Mouse (Mus musculus) yolk sac, embryonic 10.5 days (tissue): Measurements from ENCODE around the gene 1110012L19Rik.
"Not testable (repeated sequence)": the region's sequence is repeated elsewhere in the genome, so short reads cannot be mapped to it uniquely, and the experiment has no call there.

ENCODE experiments used
- DNase-seq: peaks from one replicate; pipeline ENCODE4 v3.0.0-alpha.2; 2017; ENCODE audit warnings: low spot score

Gene 1110012L19Rik

DNA sequence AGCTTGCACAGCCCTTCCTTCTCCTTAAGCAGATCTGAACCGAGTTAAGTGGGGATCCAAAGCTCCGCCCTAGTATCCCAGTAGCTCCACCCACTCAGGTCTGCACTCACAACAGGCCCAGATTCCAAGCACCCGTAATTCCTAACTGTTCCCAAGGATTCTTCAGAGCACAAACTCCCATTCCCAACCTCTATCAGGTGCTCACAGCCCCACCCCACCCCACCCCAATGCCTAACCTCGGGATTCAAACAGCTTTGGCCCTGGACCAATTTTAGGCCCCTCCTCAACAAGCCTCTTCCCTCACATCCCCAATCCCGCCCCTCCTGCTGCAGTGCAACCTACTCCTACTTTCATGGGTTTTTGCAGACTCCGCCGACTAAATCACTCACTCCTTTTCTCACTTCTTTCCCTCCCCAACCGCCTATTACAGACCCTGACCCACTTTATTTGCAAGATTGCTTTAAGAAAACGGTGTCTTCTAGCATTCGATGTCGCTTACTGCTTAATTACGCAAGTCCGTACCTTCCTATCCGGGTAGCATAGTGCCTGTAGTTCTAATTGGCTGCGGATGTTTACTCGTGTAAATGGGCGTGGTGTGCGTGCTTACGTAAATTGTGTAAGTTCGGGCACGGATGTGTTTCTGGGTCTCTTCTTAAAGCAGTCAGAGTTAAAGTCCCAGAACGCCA lies at the start of gene 1110012L19Rik:
Gene 1110012L19Rik, plus strand, starts transcription at position 602 of the 686 bp plus-strand sequence.
- DNase-seq, result peak; percentile 75

DNA sequence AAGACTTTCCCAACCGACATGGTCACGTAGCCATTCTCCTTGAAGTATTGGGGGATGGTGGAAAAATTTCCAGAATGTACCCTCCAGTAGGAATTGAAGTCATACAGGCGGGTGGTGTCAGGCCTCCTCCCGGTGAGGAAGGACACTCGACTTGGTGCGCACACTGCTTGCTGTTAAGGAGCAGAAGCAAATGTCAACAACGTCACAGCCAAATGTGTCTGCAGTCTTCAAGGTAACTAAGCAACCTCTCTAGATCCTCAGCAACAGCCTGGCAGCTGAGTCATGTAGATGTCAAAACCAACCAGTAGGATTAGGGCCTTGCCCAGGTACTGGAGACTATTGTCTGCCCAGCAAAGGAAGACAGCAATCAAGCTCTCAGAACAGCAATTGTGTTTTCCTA lies 22.7 kb upstream of the 1110012L19Rik start:
- no peak for DNase-seq

DNA sequence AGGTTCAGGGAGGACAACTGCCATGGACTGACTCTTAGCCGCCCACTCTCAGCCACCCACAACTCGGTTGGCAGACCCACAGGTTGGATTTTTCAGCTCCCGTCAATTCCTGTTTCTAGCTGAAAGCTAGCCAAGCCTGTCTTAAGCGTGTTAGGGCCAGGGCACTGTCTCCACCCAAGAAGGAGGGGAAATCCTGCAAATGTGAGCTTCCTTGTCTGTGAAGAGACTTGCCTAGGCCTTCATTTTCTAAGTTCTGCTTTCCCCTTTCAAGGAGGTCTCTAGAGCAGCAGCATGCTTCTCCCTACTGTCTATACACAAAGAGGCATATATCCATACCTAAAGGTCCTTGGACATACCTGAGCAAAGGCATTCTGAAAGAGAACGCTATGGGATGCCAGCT lies 22.2 kb upstream of the 1110012L19Rik start:
- no peak for DNase-seq

DNA sequence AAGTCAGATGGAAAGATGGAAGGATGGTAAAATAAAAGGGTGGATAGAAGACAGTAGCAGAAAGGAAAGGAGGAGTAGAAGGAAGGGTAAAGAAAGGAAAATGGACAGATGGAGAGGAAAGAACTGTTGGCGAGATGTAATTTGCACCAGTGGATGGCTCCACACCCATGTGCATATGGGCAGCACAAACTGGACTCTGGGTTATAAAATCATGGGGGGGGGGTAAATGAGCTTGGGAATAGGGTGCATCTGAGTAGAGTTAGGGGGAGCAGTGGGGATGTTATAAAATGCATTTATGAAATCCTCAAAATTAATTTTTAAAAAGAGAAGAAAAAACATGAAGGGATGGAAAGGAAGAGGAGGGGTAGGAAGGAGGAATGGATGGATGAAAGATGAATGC lies 21.5 kb upstream of the 1110012L19Rik start:
- DNase-seq, result no peak

DNA sequence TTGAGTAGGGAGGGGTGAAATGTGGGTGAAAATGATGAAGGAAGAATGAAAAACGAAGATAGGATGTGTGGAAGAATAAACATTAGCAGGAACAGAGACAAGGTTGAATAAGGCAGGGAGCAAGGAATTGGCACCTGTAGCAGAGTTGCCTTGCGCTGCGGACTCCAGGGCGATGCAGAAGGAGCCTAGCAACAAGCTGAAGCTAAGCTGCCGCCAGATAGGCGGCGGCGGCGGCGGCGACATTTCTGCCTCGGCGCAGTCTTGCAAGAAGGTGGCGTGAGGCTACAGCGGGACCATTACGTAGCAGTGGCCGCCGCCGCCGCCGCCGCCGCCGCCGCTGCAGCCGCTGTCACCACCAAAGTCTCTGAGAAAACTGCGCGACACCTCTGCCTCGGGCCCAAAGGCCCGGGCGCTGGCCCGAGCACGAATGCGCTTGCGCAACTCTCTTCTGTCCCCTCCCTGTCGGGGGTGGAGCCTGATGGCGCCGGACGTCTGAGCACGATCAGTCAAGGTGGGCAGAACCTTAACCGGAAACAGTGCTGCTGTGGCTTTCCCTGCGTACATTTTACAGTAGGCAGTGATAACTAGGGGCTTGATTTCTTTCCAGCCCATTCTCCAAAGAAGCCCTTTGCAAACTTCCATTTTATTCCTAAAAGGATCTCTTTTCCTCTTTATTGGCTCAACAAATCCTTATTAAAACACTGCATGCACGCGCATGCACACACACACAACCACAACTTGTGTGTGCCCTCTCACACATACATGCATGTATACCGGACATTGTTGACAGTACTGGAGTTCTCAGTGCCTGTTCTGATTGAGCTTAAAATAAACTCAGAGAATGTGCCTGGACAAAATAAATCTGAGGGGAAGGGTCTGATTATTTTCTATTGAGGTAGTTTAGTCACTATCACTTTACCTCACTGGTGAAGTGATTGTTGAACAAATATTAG lies 20.7 kb upstream of the 1110012L19Rik start, which contains the start of gene Ids:
Gene Ids, minus strand, starts transcription at position 424 of the 953 bp plus-strand sequence.
- DNase-seq, result peak; percentile 74

DNA sequence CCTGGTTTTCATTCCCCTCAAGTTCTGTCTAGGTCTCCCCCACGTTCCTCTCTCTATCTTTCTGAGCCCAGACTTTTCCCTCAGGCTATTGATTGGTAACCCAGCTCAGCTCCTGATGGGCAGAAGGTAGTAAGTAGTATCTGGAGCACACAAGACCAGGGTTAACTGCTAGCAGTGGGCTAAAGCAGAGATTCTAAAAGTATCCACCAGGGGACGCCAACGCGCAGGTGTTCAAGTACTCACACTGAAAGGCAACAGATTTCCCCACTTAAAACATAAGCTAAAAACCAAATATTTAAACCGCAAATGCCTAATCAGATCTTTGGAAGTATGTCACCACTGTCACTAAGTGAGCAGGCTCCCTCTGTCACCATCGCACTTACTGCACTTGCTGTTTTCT lies 15.9 kb upstream of the 1110012L19Rik start:
- DNase-seq, result not testable (repeated sequence)

DNA sequence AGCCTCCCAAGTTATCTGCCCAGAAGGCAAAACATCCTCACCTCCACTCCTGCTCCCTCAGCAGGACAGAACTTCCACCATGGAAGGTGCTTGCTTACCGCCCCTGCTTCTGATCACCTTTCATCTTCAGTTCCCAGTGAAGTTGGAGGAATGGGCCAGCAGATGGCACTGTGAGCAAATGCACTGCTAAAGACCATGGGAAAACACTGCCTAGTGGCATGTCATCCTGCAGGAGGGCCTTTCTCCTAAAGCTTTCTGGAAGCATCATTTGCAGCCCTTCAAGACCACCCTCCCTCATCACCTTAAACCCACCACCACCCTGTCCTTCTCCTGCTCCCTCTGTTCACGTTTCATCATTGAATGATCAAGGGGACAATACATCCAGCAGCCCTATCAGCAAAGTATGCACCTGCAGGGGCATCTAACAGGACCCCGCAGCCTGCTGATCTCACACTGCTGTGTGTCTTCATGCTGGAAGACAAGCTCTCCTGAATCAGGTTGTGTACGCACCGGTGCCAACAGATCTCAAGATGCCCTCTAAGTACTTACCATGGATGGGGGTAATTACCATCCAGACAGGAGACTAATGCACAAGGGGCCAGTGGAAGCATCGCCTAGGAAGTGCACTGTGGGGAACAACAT lies 11.1 kb upstream of the 1110012L19Rik start:
- not testable (repeated sequence) for DNase-seq

DNA sequence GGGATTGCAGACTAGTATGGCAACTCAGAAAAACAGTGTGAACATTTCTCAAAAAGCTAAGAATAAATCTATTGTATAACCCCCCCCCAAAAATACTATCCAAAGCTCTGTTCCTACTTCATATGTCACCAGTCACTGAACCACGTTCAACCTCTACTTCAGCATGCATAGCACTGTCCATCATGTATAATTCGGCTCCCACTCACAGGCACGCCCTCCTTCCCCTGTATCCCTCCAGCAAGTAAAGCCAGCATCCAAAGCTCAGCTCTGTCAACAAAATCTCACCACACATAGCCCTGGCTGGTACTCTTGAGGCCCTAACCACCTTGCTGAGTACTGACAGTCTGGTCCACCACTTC lies 781 bp upstream of the 1110012L19Rik start:
- no peak for DNase-seq

DNA sequence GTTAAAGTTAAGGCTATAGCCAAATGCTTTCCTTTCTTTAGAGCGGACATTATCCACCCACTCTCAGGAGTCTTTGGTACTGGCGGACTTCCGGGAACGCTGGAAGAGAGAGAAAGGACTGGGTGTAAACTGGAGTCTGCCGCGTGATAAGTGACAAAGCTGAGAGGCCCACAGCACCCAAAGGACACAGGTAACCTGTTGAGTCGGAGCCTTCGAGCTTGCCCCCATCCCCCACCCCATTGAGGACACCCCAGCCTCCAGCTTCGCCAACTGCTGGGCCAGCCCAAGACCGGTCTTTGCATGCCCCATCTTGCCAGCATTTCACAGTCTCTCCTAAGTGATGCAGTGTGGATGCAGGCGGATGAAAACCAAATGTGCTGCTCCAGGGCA lies 280 bp downstream of the 1110012L19Rik start:
- DNase-seq, result no peak

DNA sequence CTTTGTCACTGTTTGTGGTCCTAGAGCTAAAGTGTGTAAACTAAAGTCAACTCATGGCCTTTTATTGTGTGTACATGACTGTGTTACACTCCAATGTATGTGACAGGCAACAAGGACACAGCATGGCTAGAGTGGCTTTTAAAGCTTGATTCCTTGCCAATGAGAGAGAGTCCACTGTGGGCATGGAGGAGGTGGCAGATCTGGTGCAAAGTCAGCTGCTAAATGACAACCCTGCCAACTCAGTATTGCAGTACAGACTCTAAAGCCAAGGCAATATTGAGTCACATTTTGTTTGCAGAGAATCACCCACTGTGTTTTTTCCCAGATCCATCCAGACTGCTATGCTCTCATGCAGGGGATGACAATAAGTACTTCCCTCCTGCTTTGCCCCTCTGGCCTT lies 7.0 kb downstream of the 1110012L19Rik start:
- not testable (repeated sequence) for DNase-seq

DNA sequence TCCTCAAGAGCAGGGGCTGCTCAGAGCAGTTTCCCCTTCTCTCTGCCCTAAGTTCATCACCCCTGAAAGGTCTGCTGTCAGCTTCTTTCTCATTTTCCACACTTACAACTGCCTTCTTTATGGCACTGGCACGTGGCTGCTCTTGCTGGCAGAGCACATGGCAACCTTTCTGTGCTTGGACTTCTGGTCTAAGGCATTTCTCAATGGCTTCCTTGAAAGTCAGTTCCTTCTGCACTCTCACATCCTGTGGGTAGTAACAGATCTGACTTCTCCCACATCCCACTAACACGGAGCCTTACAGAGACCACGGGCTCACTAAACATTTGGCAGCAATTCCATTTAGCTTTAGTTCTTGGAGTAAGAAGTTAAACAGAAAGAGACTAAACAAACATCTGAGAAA lies 39.8 kb downstream of the 1110012L19Rik start:
- DNase-seq, result not testable (repeated sequence)
